Mouse (Mus musculus) heart, embryonic 12.5 days (tissue): ENCODE results near the gene Ssna1. TPM values are rescaled to one million over a fixed set of nuclear protein-coding genes. Genes with fewer than 3 reads are reported as not detected.

Experiments used
- ATAC-seq: fragments of 200-750 bp; cut with Nextera tagmentation; 2 replicates; pipeline ENCODE4 v1.8.0; 2017; ENCODE audit warnings: moderate TSS enrichment, moderate library complexity; ENCODE audit not compliant: insufficient number of reproducible peaks, low FRiP score
- H3K27ac ChIP-seq: fragments of 300-500 bp; sonication (generic); 2 replicates; pipeline ENCODE4 v1.5.1; 2016; ENCODE audit warnings: mild to moderate bottlenecking, moderate library complexity; ENCODE audit not compliant: poor library complexity, severe bottlenecking
- H3K27me3 ChIP-seq: fragments of 300-500 bp; sonication (generic); replicated peaks from 2 replicates; pipeline ENCODE4 v1.6.1; 2016; ENCODE audit warnings: mild to moderate bottlenecking, moderate library complexity
- H3K36me3 ChIP-seq: fragments of 300-500 bp; sonication (generic); 2 replicates; pipeline ENCODE4 v1.6.1; 2016; ENCODE audit warnings: mild to moderate bottlenecking, moderate library complexity
- H3K4me1 ChIP-seq: fragments of 300-500 bp; sonication (generic); replicated peaks from 2 replicates; pipeline ENCODE4 v1.6.1; 2016; ENCODE audit warnings: mild to moderate bottlenecking
- H3K4me2 ChIP-seq: fragments of 300-500 bp; sonication (generic); 2 replicates; pipeline ENCODE4 v1.6.1; 2016; ENCODE audit warnings: mild to moderate bottlenecking, moderate library complexity
- H3K4me3 ChIP-seq: fragments of 300-500 bp; sonication (generic); 2 replicates; pipeline ENCODE4 v1.5.1; 2016; ENCODE audit warnings: mild to moderate bottlenecking
- H3K9ac ChIP-seq: fragments of 300-500 bp; sonication (generic); 2 replicates; pipeline ENCODE4 v1.6.1; 2016; ENCODE audit warnings: mild to moderate bottlenecking, moderate library complexity
- H3K9me3 ChIP-seq: fragments of 300-500 bp; sonication (generic); replicated peaks from 2 replicates; pipeline ENCODE4 v1.6.1; 2016; ENCODE audit warnings: mild to moderate bottlenecking, moderate library complexity
- WGBS: fragments of 180-500 bp; shearing (Covaris S2); methylation state at CpG from one replicate; pipeline ENCODE4 v1.1.7; 2016; 5-methylcytosine and 5-hydroxymethylcytosine counted together
- polyA plus RNA-seq: library from polyadenylated mRNA; unstranded; fragments of >200 nt; fragmentation: Nextera tagmentation; extraction: Ambion mirVana; gene quantifications from 2 replicates; pipeline ENCODE4 v1.2.1, GENCODE M21; 2016

Gene Ssna1
- polyA plus RNA-seq, 1 experiment from 2014 or later = 133 TPM

GRCm38 (mm10) chr2:25228431-25228889 lies 43.8 kb downstream of the Ssna1 start:
- no peak for ATAC-seq
- Histone ChIP-seq H3K9ac (no peak overlapping the region), H3K4me1 (peaks cover 15% of the 10 kb centered on the region), H3K27ac (peak overlapping the region; percentile 58), H3K4me2 (peak overlapping the region; percentile 60), H3K36me3 (peaks cover 2% of the 10 kb centered on the region; the same call in 1 of the 2 replicates), H3K27me3 (peaks cover 40% of the 10 kb centered on the region), H3K4me3 (peak overlapping the region; percentile 32), H3K9me3 (no peaks in the 10 kb centered on the region)
- WGBS = under 1% methylated on average over 7 of the region's 7 CpGs

- Histone ChIP-seq H3K4me3 (no peak overlapping the region), H3K36me3 (peaks cover 3% of the 10 kb centered on the region; the same call in 1 of the 2 replicates), H3K27me3 (peaks cover 30% of the 10 kb centered on the region), H3K9me3 (no peaks in the 10 kb centered on the region), H3K9ac (no peak overlapping the region), H3K27ac (no peak overlapping the region), H3K4me1 (peaks cover 19% of the 10 kb centered on the region), H3K4me2 (no peak overlapping the region)
- ATAC-seq = no peak
- WGBS = 88% methylated on average over 4 of the region's 4 CpGs
Observed at GRCm38 (mm10) chr2:25227406-25227805, 44.8 kb downstream of the Ssna1 start.

GRCm38 (mm10) chr2:25226864-25227263 lies 45.4 kb downstream of the Ssna1 start:
- peaks cover 24% of the 10 kb centered on the region for H3K27me3 ChIP-seq
- no peak overlapping the region for H3K27ac ChIP-seq
- H3K9ac ChIP-seq = no peak overlapping the region
- 88% methylated on average over 5 of the region's 5 CpGs for WGBS
- H3K9me3 ChIP-seq = no peaks in the 10 kb centered on the region
- no peak overlapping the region for H3K4me2 ChIP-seq
- ATAC-seq = no peak
- no peak overlapping the region for H3K4me3 ChIP-seq
- peaks cover 19% of the 10 kb centered on the region for H3K4me1 ChIP-seq
- H3K36me3 ChIP-seq = peaks cover 5% of the 10 kb centered on the region

GRCm38 (mm10) chr2:25225811-25226379 lies 46.3 kb downstream of the Ssna1 start:
- H3K36me3 ChIP-seq = peaks cover 11% of the 10 kb centered on the region
- peak overlapping the region; percentile 51 for H3K4me2 ChIP-seq
- H3K4me1 ChIP-seq = peaks cover 19% of the 10 kb centered on the region
- H3K27me3 ChIP-seq = peaks cover 14% of the 10 kb centered on the region
- 73% methylated on average over 8 of the region's 8 CpGs for whole genome bisulfite sequencing
- no peak for ATAC-seq
- 0 out of 2 replicates have a peak overlapping the region, but pooled peaks have one; percentile 65 for H3K9ac ChIP-seq
- peak overlapping the region; percentile 52; the same call in 1 of the 2 replicates for H3K4me3 ChIP-seq
- H3K9me3 ChIP-seq = no peaks in the 10 kb centered on the region
- H3K27ac ChIP-seq = peak overlapping the region; percentile 95

- peak overlapping the region; percentile 51 for H3K4me2 ChIP-seq
- peaks cover 11% of the 10 kb centered on the region for H3K36me3 ChIP-seq
- H3K27me3 ChIP-seq = peaks cover 6% of the 10 kb centered on the region
- peaks cover 19% of the 10 kb centered on the region for H3K4me1 ChIP-seq
- 2% methylated on average over 41 of the region's 41 CpGs for WGBS
- H3K27ac ChIP-seq = peak overlapping the region; percentile 95
- H3K9me3 ChIP-seq = no peaks in the 10 kb centered on the region
- ATAC-seq = peak; percentile 95
- peak overlapping the region; percentile 52 for H3K4me3 ChIP-seq
- H3K9ac ChIP-seq = peak overlapping the region; percentile 65
Observed at GRCm38 (mm10) chr2:25224766-25225752, 47.2 kb downstream of the Ssna1 start.

- H3K4me3 ChIP-seq = peak within 1 kb of the TSS; percentile 90
- peaks cover 19% of the 10 kb centered on the region for H3K4me1 ChIP-seq
- ATAC-seq = no peak
- H3K36me3 ChIP-seq = peaks cover 11% of the 10 kb centered on the region
- H3K27me3 ChIP-seq = no peaks in the 10 kb centered on the region
- H3K4me2 ChIP-seq = peak within 1 kb of the TSS; percentile 97
- H3K27ac ChIP-seq = peak within 1 kb of the TSS; percentile 96
- WGBS = under 1% methylated on average over 17 of the region's 17 CpGs
- no peaks in the 10 kb centered on the region for H3K9me3 ChIP-seq
- peak within 1 kb of the TSS; percentile 89 for H3K9ac ChIP-seq
Observed at GRCm38 (mm10) chr2:25224492-25224765, 47.8 kb downstream of the Ssna1 start, which contains the start of gene Tubb4b. Gene Tubb4b (minus strand): TSS chr2:25224702.

GRCm38 (mm10) chr2:25223681-25224491 lies 48.4 kb downstream of the Ssna1 start:
- ATAC-seq = peak; percentile 82
- no peaks in the 10 kb centered on the region for H3K9me3 ChIP-seq
- peaks cover 11% of the 10 kb centered on the region for H3K36me3 ChIP-seq
- 2% methylated on average over 45 of the region's 53 CpGs for WGBS
- peak overlapping the region; percentile 90 for H3K4me3 ChIP-seq
- no peaks in the 10 kb centered on the region for H3K27me3 ChIP-seq
- H3K4me1 ChIP-seq = peaks cover 19% of the 10 kb centered on the region
- peak overlapping the region; percentile 97 for H3K4me2 ChIP-seq
- H3K27ac ChIP-seq = peak overlapping the region; percentile 96
- peak overlapping the region; percentile 89 for H3K9ac ChIP-seq

- H3K4me2 ChIP-seq = no peak overlapping the region
- peaks cover 11% of the 10 kb centered on the region for H3K36me3 ChIP-seq
- H3K27me3 ChIP-seq = no peaks in the 10 kb centered on the region
- no peak overlapping the region for H3K4me3 ChIP-seq
- ATAC-seq = no peak
- no peaks in the 10 kb centered on the region for H3K9me3 ChIP-seq
- no peak overlapping the region for H3K9ac ChIP-seq
- 63% methylated on average over 5 of the region's 5 CpGs for WGBS
- peaks cover 13% of the 10 kb centered on the region for H3K4me1 ChIP-seq
- H3K27ac ChIP-seq = no peak overlapping the region
Observed at GRCm38 (mm10) chr2:25221331-25221772, 50.9 kb downstream of the Ssna1 start.
